Mouse (Mus musculus) heart, embryonic 13.5 days (tissue): Measurements from ENCODE around the gene Fut8. TPM values are rescaled to one million over a fixed set of nuclear protein-coding genes. Genes with fewer than 3 reads are reported as not detected.

Source experiments
- ATAC-seq: fragments of 200-750 bp; cut with Nextera tagmentation; 2 replicates; pipeline ENCODE4 v1.8.0; 2017; ENCODE audit warnings: moderate TSS enrichment; ENCODE audit not compliant: insufficient number of reproducible peaks, low FRiP score, low TSS enrichment; ENCODE audit errors: extremely low read depth
- H3K27ac ChIP-seq: fragments of 300-500 bp; sonication (generic); replicated peaks from 2 replicates; pipeline ENCODE4 v1.5.1; 2015; ENCODE audit warnings: moderate library complexity, mild to moderate bottlenecking, inconsistent platforms
- H3K27me3 ChIP-seq: fragments of 300-500 bp; sonication (generic); replicated peaks from 2 replicates; pipeline ENCODE4 v1.6.1; 2015; ENCODE audit warnings: mild to moderate bottlenecking, inconsistent platforms
- H3K36me3 ChIP-seq: fragments of 300-500 bp; sonication (generic); 2 replicates; pipeline ENCODE4 v1.6.1; 2015; ENCODE audit warnings: mild to moderate bottlenecking, inconsistent platforms
- H3K4me1 ChIP-seq: fragments of 300-500 bp; sonication (generic); 2 replicates; pipeline ENCODE4 v1.6.1; 2015; ENCODE audit warnings: inconsistent platforms
- H3K4me2 ChIP-seq: fragments of 300-500 bp; sonication (generic); 2 replicates; pipeline ENCODE4 v1.6.1; 2015; ENCODE audit warnings: inconsistent platforms, mild to moderate bottlenecking, moderate library complexity
- H3K4me3 ChIP-seq: fragments of 300-500 bp; sonication (generic); 2 replicates; pipeline ENCODE4 v1.5.1; 2015; ENCODE audit warnings: moderate library complexity, mild to moderate bottlenecking, inconsistent platforms
- H3K9ac ChIP-seq: fragments of 300-500 bp; sonication (generic); 2 replicates; pipeline ENCODE4 v1.6.1; 2015; ENCODE audit warnings: inconsistent platforms, mild to moderate bottlenecking, moderate library complexity
- H3K9me3 ChIP-seq: fragments of 300-500 bp; sonication (generic); 2 replicates; pipeline ENCODE4 v1.6.1; 2016; ENCODE audit warnings: inconsistent platforms
- WGBS: fragments of 180-500 bp; shearing (Covaris S2); methylation state at CpG from one replicate; pipeline ENCODE4 v1.1.7; 2015; ENCODE audit warnings: mixed read lengths; 5-methylcytosine and 5-hydroxymethylcytosine counted together
- polyA plus RNA-seq: library from polyadenylated mRNA; unstranded; fragments of >200 nt; fragmentation: Nextera tagmentation; extraction: Ambion mirVana; gene quantifications from 2 replicates; pipeline ENCODE4 v1.2.1, GENCODE M21; 2015

The Fut8 gene
- polyA plus RNA-seq, 1 experiment from 2014 or later: 13.5 TPM

DNA sequence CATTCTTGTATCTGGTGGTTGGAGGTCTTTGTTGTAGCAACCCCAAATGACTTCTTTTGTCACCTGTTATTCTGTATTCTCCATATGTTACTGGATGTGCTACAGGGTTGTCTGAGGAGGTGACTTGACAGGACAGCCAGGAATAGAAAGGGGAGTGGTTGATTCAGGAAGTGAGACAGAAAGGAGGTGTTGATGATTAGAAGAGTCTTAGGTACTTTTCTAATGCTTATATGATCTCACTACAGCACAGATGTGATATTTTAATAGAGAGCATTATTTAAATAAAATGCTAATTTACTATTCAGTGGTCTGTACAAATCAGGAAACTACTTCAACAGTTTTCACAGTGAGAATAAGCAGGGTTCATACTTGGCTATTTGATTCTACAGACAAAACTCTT lies 71.6 kb downstream of the Fut8 start:
- no peak for ATAC-seq
- Histone ChIP-seq H3K9me3 (no peaks in the 10 kb centered on the region), H3K4me3 (no peak overlapping the region), H3K36me3 (no peaks in the 10 kb centered on the region), H3K4me1 (peaks cover 5% of the 10 kb centered on the region; the same call in 1 of the 2 replicates), H3K9ac (no peak overlapping the region), H3K27ac (no peak overlapping the region), H3K4me2 (no peak overlapping the region), H3K27me3 (no peaks in the 10 kb centered on the region)

DNA sequence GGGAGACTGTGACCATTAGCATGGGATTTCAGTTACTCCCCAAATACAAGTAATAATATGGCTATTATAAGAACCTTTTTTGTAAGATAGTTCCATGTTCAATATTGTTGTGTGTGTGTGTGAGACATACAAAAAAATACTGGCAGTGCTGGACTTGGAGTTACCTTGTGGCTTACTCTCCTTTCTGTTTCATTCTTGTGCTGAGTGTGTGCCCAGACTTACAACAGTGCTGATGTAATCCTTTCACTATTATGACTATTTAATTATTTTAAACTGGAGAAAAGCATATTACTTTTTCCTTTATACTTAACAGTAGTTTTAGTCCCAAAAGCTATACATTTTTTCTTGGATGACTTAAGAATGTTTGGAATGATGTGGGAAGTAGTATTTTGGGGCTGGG lies 75.6 kb downstream of the Fut8 start:
- Histone ChIP-seq H3K9me3 (no peaks in the 10 kb centered on the region), H3K9ac (no peak overlapping the region), H3K36me3 (no peaks in the 10 kb centered on the region), H3K27ac (no peak overlapping the region), H3K4me1 (peaks cover 5% of the 10 kb centered on the region; the same call in 1 of the 2 replicates), H3K4me3 (no peak overlapping the region), H3K4me2 (no peak overlapping the region), H3K27me3 (no peaks in the 10 kb centered on the region)
- no peak for ATAC-seq

DNA sequence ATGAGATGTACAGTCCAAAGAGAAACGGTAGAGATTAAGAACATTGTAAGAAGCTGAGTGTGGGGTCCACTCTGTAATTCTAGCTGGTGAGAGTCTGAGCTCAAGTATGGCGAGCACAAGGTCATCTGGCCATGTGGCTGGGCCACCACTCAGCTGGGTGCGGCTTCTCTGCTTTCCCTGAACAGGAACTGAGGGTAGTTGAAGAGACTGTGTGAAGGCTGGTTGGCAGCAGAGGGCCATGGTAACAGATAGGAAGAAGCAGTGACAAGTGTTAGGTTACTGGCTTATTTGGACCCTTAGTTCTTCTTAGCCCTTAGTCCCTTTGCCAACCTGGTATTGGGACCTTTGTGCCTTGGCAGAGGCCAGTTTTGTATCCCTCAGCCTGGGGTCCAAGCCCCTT lies 86.2 kb downstream of the Fut8 start:
- Histone ChIP-seq H3K4me3 (no peak overlapping the region), H3K9ac (no peak overlapping the region), H3K4me1 (no peaks in the 10 kb centered on the region), H3K9me3 (no peaks in the 10 kb centered on the region), H3K27me3 (no peaks in the 10 kb centered on the region), H3K4me2 (no peak overlapping the region), H3K27ac (no peak overlapping the region), H3K36me3 (no peaks in the 10 kb centered on the region)
- WGBS: 58% methylated on average over 3 of the region's 3 CpGs
- no peak for ATAC-seq

DNA sequence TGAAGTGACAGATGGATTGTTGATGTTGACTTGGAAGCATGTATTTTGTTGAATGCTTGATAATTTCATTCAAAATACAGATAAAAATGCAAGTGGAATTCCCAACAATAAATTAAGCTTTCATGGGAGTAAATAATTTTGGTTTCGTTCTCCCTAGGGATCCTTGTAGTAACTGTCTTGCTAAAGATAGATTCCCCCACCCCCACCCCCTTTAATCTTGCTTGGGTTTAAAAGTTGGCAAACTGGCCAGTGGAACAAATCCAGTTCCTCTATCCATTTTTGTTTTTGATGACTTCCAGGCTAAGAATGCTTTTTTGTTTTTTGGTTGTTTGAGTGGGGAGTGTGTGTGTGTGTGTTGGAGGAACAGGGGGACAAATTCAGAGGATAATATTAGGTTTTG lies 108.6 kb downstream of the Fut8 start:
- Histone ChIP-seq H3K27ac (no peak overlapping the region), H3K4me1 (peaks cover 3% of the 10 kb centered on the region), H3K36me3 (no peaks in the 10 kb centered on the region), H3K4me2 (no peak overlapping the region), H3K4me3 (no peak overlapping the region), H3K9ac (no peak overlapping the region), H3K27me3 (no peaks in the 10 kb centered on the region), H3K9me3 (no peaks in the 10 kb centered on the region)
- WGBS: 45% methylated on average over 1 of the region's 1 CpGs
- ATAC-seq: no peak

DNA sequence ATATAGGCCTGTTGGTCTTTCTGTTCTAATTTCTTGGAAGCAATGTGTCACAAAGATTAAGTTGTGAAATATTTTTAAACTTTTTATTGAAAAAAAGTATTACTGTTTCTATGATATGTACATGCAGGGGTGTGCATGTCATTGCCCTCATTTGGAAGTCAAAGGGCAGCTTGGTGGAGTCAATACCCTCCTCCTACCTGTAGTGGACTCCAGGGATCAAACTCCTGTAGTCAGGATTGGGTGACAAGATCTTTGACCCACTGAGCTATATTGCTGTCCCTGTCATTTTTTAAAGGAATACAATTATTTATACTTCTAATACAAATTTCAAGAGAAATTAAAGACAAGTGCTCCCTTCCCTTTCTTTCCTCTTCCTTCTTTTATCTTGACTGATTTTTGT lies 111.6 kb downstream of the Fut8 start:
- Histone ChIP-seq H3K27ac (no peak overlapping the region), H3K27me3 (no peaks in the 10 kb centered on the region), H3K4me1 (peaks cover 3% of the 10 kb centered on the region), H3K4me2 (no peak overlapping the region), H3K36me3 (no peaks in the 10 kb centered on the region), H3K4me3 (no peak overlapping the region), H3K9me3 (no peaks in the 10 kb centered on the region), H3K9ac (no peak overlapping the region)
- no peak for ATAC-seq

DNA sequence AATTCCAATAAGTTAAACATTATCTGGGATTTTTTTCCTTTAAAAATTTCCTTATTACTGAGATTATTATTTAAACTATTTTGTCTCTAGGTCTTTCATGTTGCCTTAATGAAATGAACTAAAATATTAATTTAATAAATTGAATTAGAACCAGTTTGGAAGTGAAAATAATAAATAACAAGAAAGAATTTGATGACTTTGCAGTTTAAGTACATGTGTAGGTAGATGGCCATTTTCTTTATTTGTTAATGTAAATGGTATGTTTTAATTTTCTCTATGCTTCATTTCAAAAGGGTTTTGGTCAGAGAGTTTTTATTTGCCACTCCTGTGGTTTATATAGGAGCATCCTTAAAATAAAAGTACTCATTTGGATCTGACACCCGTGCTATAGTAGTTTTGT lies 177.8 kb downstream of the Fut8 start:
- no peak for ATAC-seq
- no peaks in the 10 kb centered on the region for H3K4me1 ChIP-seq
- H3K27me3 ChIP-seq: no peaks in the 10 kb centered on the region
- 79% methylated on average over 1 of the region's 1 CpGs for WGBS
- H3K9ac ChIP-seq: no peak overlapping the region
- peaks cover 5% of the 10 kb centered on the region; the same call in 1 of the 2 replicates for H3K36me3 ChIP-seq
- H3K27ac ChIP-seq: no peak overlapping the region
- H3K4me3 ChIP-seq: no peak overlapping the region
- H3K4me2 ChIP-seq: no peak overlapping the region
- no peaks in the 10 kb centered on the region for H3K9me3 ChIP-seq

DNA sequence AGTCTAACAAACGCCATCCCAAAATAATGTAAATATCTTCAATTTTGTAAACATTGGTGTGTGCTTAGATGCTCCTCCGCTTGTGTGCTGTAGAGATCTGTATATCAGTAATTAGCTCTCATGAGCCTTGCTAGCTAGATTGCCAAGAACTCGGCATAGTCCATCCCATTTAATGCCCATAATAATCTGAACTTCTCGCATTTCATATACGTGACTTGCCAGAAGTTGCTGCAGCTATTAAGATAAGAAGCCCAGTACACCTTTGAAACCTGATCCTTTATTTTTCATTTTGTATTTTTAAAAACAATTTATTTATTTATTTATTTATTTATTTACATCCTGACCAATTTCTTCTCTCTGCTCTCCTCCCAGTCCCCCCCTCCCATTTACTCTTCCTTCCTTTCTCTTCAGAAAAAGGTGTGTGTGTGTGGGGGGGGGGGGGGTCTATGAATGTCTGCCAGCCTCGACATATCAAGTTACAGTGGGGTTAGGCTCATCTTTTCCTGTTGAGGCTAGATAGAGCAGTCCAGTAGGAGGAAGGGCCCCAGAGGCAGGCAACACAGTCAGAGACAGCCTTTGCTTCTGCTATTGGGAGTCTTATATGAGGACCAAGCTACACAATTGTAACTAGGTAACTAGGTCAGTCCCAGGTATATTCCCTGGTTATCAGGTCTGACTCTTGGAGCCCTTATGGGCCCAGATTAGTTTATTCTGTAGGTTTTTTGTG lies 183.9 kb downstream of the Fut8 start:
- H3K9ac ChIP-seq: no peak overlapping the region
- no peaks in the 10 kb centered on the region for H3K36me3 ChIP-seq
- no peak overlapping the region for H3K4me2 ChIP-seq
- no peaks in the 10 kb centered on the region for H3K27me3 ChIP-seq
- no peaks in the 10 kb centered on the region for H3K9me3 ChIP-seq
- no peak overlapping the region for H3K27ac ChIP-seq
- no peak overlapping the region for H3K4me3 ChIP-seq
- WGBS: 74% methylated on average over 6 of the region's 6 CpGs
- peaks cover 1% of the 10 kb centered on the region; the same call in 1 of the 2 replicates for H3K4me1 ChIP-seq
- no peak for ATAC-seq

DNA sequence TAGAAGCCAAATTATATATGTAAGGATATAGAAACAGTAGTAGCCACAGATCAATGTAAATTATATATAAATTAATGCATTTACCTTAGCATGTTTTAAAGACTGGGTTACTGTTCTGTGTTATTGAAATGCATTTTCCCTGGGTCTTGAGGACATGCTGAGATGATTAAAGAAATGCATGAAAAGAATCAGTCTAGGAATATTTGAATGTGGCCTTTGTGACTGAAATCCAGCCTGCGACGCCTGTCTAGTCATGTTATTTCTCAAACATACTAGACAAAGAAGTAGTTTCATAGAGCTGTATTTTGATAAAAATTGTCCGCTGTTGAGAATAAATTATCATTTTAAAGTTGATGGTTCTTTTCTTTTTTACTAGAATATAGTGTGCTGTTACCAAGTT lies 188.2 kb downstream of the Fut8 start:
- Histone ChIP-seq H3K4me3 (no peak overlapping the region), H3K4me1 (peaks cover 6% of the 10 kb centered on the region; the same call in 1 of the 2 replicates), H3K27ac (no peak overlapping the region), H3K27me3 (no peaks in the 10 kb centered on the region), H3K9ac (no peak overlapping the region), H3K4me2 (no peak overlapping the region), H3K36me3 (no peaks in the 10 kb centered on the region), H3K9me3 (no peaks in the 10 kb centered on the region)
- no peak for ATAC-seq
- WGBS: 70% methylated on average over 3 of the region's 3 CpGs

DNA sequence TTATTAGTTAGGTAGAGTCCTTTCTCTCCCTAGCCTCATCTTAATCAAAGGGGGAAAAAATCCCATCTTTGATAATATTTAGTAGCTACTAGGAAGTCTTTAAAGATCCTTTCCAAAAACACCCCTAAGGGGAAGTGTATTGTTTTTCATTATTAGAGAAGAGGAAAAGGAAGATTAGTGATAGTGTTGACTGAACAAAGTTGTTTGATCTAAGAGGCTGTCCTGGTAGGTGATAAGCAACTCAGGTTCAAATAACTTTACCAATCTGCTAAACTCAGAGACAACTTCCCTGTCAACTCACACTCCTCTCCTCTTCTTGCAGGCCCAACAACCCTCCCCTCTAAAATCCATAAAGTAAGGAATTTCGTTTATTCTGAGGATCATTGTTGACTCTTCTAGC lies 190.2 kb downstream of the Fut8 start:
- Histone ChIP-seq H3K4me2 (no peak overlapping the region), H3K9me3 (no peaks in the 10 kb centered on the region), H3K4me1 (peaks cover 6% of the 10 kb centered on the region; the same call in 1 of the 2 replicates), H3K36me3 (no peaks in the 10 kb centered on the region), H3K4me3 (no peak overlapping the region), H3K9ac (no peak overlapping the region), H3K27me3 (no peaks in the 10 kb centered on the region), H3K27ac (no peak overlapping the region)
- WGBS: 51% methylated on average over 1 of the region's 1 CpGs
- ATAC-seq: no peak

DNA sequence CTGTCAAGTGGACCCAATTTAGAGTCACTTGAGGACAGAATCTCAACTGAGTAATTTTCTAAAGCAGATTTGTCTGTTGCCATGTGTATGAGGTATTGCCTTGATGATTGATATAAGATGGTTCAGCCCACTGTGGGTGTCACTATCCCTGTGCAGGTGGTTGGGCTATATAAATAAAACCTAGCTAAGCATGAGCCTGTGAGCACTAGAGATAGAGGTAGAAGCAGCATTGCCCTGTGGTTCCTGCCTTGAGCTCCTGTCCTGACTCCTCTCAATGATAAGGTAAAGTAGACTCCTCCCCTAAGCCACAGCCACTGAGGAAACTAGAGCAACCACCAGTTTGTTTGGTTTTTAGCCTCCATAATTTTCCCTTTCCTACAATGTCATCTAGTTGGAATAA lies 191.5 kb downstream of the Fut8 start:
- no peak for ATAC-seq
- H3K9ac ChIP-seq: no peak overlapping the region
- H3K4me1 ChIP-seq: peaks cover 6% of the 10 kb centered on the region; the same call in 1 of the 2 replicates
- no peak overlapping the region for H3K27ac ChIP-seq
- no peaks in the 10 kb centered on the region for H3K27me3 ChIP-seq
- no peak overlapping the region for H3K4me2 ChIP-seq
- no peak overlapping the region for H3K4me3 ChIP-seq
- H3K9me3 ChIP-seq: no peaks in the 10 kb centered on the region
- no peaks in the 10 kb centered on the region for H3K36me3 ChIP-seq

DNA sequence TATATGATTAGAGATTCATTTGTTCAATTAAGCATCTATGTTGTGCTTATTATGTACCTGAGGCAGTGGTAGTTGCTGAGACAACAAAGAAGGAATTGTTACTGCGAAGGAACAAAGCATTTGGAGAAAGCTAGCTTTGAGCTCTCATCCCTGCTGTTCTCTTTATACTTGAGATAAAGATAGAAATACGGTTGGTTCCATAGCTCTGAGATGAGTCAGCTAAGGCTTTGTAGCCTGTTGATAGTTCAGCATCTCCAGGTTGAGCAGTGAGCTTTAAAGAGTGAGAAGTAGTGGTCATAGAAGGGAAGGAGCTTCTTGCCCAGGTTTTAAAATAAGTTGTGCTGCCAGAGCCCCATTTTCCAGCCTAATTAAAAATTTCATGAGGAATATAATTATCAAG lies 198.8 kb downstream of the Fut8 start:
- H3K27ac ChIP-seq: no peak overlapping the region
- H3K4me2 ChIP-seq: no peak overlapping the region
- H3K4me1 ChIP-seq: no peaks in the 10 kb centered on the region
- no peaks in the 10 kb centered on the region for H3K27me3 ChIP-seq
- no peaks in the 10 kb centered on the region for H3K9me3 ChIP-seq
- H3K9ac ChIP-seq: no peak overlapping the region
- ATAC-seq: no peak
- H3K4me3 ChIP-seq: no peak overlapping the region
- 51% methylated on average over 2 of the region's 2 CpGs for WGBS
- no peaks in the 10 kb centered on the region for H3K36me3 ChIP-seq

DNA sequence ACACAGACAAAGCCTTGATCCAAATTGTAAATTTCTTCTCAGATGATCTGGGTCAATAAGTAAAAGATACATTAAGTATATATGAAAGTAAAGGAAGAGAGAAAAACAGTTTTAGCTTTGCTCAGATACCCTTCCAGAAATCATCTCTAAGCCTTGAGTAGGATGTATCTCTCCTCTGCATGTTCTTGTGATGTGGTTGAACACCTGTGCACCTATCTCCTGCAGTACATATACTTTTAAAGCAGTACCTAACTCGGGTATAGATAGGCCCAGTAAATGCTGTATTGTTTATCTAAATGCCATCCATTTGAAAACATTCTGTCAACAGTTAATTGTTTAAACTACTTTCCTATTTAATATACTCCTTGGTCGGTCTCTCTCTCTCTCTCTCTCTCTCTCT lies 212.9 kb downstream of the Fut8 start:
- no peak for ATAC-seq
- H3K4me1 ChIP-seq: no peaks in the 10 kb centered on the region; the same call in 1 of the 2 replicates
- no peaks in the 10 kb centered on the region for H3K9me3 ChIP-seq
- H3K27ac ChIP-seq: no peak overlapping the region
- no peaks in the 10 kb centered on the region for H3K27me3 ChIP-seq
- H3K4me2 ChIP-seq: no peak overlapping the region
- no peak overlapping the region for H3K9ac ChIP-seq
- WGBS: 75% methylated on average over 2 of the region's 2 CpGs
- H3K36me3 ChIP-seq: no peaks in the 10 kb centered on the region
- no peak overlapping the region for H3K4me3 ChIP-seq
